Mouse (Mus musculus) MEL (cell line): ENCODE results near the gene Ptpn14.

Experiments used
- CHD1 ChIP-seq: IDR thresholded peaks from 2 replicates; pipeline ENCODE4 v1.6.1; 2012; ENCODE audit warnings: low read depth, mild to moderate bottlenecking, inconsistent platforms, low read length, improper control_type of control experiment
- HCFC1 ChIP-seq: IDR thresholded peaks from 2 replicates; pipeline ENCODE4 v1.6.1; 2012; ENCODE audit warnings: low read depth, mild to moderate bottlenecking, inconsistent platforms, low read length, improper control_type of control experiment, moderate library complexity
- MAZ ChIP-seq: IDR thresholded peaks from 2 replicates; pipeline ENCODE4 v1.6.1; 2012; ENCODE audit warnings: low read depth, mild to moderate bottlenecking, inconsistent platforms, low read length, improper control_type of control experiment
- POLR2A ChIP-seq, 2 experiments: IDR thresholded peaks; 2 replicates each; pipeline ENCODE4 v1.6.1; 2011 to 2012; ENCODE audit warnings: low read length in 2 of 2, mild to moderate bottlenecking in 2 of 2, control low read depth in 1 of 2, improper control_type of control experiment in 1 of 2, low read depth in 1 of 2, moderate library complexity in 1 of 2; ENCODE audit not compliant: control insufficient read depth in 1 of 2, insufficient read depth in 1 of 2, poor library complexity in 1 of 2
- SIN3A ChIP-seq: IDR thresholded peaks from 2 replicates; pipeline ENCODE4 v1.6.1; 2012; ENCODE audit warnings: low read length, improper control_type of control experiment, inconsistent platforms
- USF2 ChIP-seq, 2 experiments: IDR thresholded peaks; 2 replicates each; pipeline ENCODE4 v1.6.1; 2011 to 2012; ENCODE audit warnings: improper control_type of control experiment in 2 of 2, low read length in 2 of 2, borderline replicate concordance in 1 of 2, inconsistent platforms in 1 of 2, low read depth in 1 of 2, mild to moderate bottlenecking in 1 of 2; ENCODE audit not compliant: insufficient read depth in 1 of 2

GRCm38 (mm10) chr1:189863727-189864126 is 135.7 kb downstream of the Ptpn14 start:
- no peak for TF ChIP-seq HCFC1
- TF ChIP-seq CHD1: no peak
- no peak for TF ChIP-seq MAZ
- TF ChIP-seq USF2 (IDR thresholded peaks at IDR 0.05; ENCODE audit: borderline replicate concordance in 1 of 2, insufficient read depth in 1 of 2, low read depth in 1 of 2, low read length in 2 of 2): no peak
- no peak for TF ChIP-seq SIN3A
- TF ChIP-seq POLR2A (IDR thresholded peaks at IDR 0.05; ENCODE audit: control insufficient read depth in 1 of 2, insufficient read depth in 1 of 2, low read depth in 1 of 2, low read length in 2 of 2, poor library complexity in 1 of 2): no peak
